Mouse (Mus musculus) effector memory CD4-positive, alpha-beta T cell, adult 5 months (primary cell): ENCODE data around the gene Sez6. TPM values are rescaled to one million over a fixed set of nuclear protein-coding genes. Genes with fewer than 3 reads are reported as not detected.

Experiments
- polyA plus RNA-seq: library from polyadenylated mRNA; unstranded; fragments of 100-300 nt; shearing (Covaris generic); gene quantifications from one replicate; pipeline ENCODE4 v1.2.1, GENCODE M21; 2017

Sez6 gene
- not detected for polyA plus RNA-seq

GRCm38 (mm10) chr11:77930751-77931540 lies at the start of gene Sez6:
Gene Sez6, plus strand, starts transcription at chr11:77930800.

GRCm38 (mm10) chr11:77893787-77894718 lies 36.5 kb upstream of the Sez6 start, which contains the start of gene Pipox:
Gene Pipox, minus strand, starts transcription at chr11:77894096.

GRCm38 (mm10) chr11:77982441-77982905 lies 51.9 kb downstream of the Sez6 start, which contains the start of gene Phf12:
Gene Phf12, plus strand, starts transcription at chr11:77982754.

Other genes starting within 250 kb of the Sez6 start
- 86.8 TPM for gene Nufip2, start 244.6 kb upstream of the Sez6 start, polyA plus RNA-seq
- 0.36 TPM for gene Cryba1, start 205.5 kb upstream of the Sez6 start, polyA plus RNA-seq
- gene Myo18a, start 167.6 kb upstream of the Sez6 start, polyA plus RNA-seq, result 40.8 TPM
- gene Gm10277, start 143.1 kb upstream of the Sez6 start, polyA plus RNA-seq, result 0.32 TPM
- 1.2 TPM for gene Pipox, start 36.7 kb upstream of the Sez6 start, polyA plus RNA-seq
- gene Phf12, start 52.0 kb downstream of the Sez6 start, polyA plus RNA-seq, result 44.3 TPM
- gene Dhrs13, start 101.5 kb downstream of the Sez6 start, polyA plus RNA-seq, result 1.9 TPM
- 23.3 TPM for gene Flot2, start 107.1 kb downstream of the Sez6 start, polyA plus RNA-seq
- 21.6 TPM for gene Eral1, start 149.6 kb downstream of the Sez6 start, polyA plus RNA-seq
- gene Fam222b, start 163.9 kb downstream of the Sez6 start, polyA plus RNA-seq, result 17.6 TPM
- gene Traf4, start 234.8 kb downstream of the Sez6 start, polyA plus RNA-seq, result 108 TPM
- 15.5 TPM for gene Nek8, start 245.9 kb downstream of the Sez6 start, polyA plus RNA-seq
- 7.0 TPM for gene Tlcd1, start 245.9 kb downstream of the Sez6 start, polyA plus RNA-seq